Mouse (Mus musculus) forelimb bud, embryonic 11.5 days (tissue): ENCODE results near the gene Gm26741.
A peak's percentile ranks its signal among the peaks of the same experiment; 100 is the strongest.

ENCODE experiments used
- DNase-seq: peaks from one replicate; pipeline ENCODE4 v3.0.0-alpha.2; 2012; ENCODE audit warnings: low read depth, low spot score

Gm26741 gene

GRCm38 (mm10) chr10:52389438-52389837, 30.9 kb downstream of the Gm26741 start:
- DNase-seq: peak; percentile 35

- no peak for DNase-seq
These were observed 32.6 kb downstream of the Gm26741 start for GRCm38 (mm10) chr10:52391208-52391607.

GRCm38 (mm10) chr10:52396647-52397046, 38.1 kb downstream of the Gm26741 start:
- no peak for DNase-seq

- DNase-seq: no peak
These were observed 40.1 kb downstream of the Gm26741 start for GRCm38 (mm10) chr10:52398715-52399114.

GRCm38 (mm10) chr10:52399722-52400121, 41.2 kb downstream of the Gm26741 start:
- no peak for DNase-seq

- no peak for DNase-seq
These were observed 46.6 kb downstream of the Gm26741 start for GRCm38 (mm10) chr10:52405160-52405559.

GRCm38 (mm10) chr10:52407526-52407925, 49.0 kb downstream of the Gm26741 start:
- DNase-seq: no peak
